Mouse (Mus musculus) kidney, postnatal 0 days (tissue): ENCODE measurements around the gene Ndfip2. TPM values are rescaled to one million over a fixed set of nuclear protein-coding genes. Genes with fewer than 3 reads are reported as not detected.

ENCODE experiments used
- ATAC-seq: fragments of 200-750 bp; cut with Nextera tagmentation; replicated peaks from 2 replicates; pipeline ENCODE4 v1.8.0; 2017; ENCODE audit warnings: low read depth, moderate number of reproducible peaks, moderate TSS enrichment, moderate library complexity; ENCODE audit not compliant: low FRiP score
- DNase-seq: peaks from one replicate; pipeline ENCODE4 v3.0.0-alpha.2; 2016; ENCODE audit warnings: low spot score
- H3K27ac ChIP-seq: fragments of 300-500 bp; sonication (generic); 2 replicates; pipeline ENCODE4 v1.5.1; 2014; ENCODE audit warnings: mild to moderate bottlenecking
- H3K27me3 ChIP-seq: fragments of 300-500 bp; sonication (generic); 2 replicates; pipeline ENCODE4 v1.6.1; 2014; ENCODE audit warnings: low read length, mixed read lengths; ENCODE audit not compliant: insufficient read depth
- H3K36me3 ChIP-seq: fragments of 300-500 bp; sonication (generic); 2 replicates; pipeline ENCODE4 v1.6.1; 2014; ENCODE audit warnings: low read length, mixed read lengths; ENCODE audit not compliant: insufficient read depth
- H3K4me1 ChIP-seq: fragments of 300-500 bp; sonication (generic); replicated peaks from 2 replicates; pipeline ENCODE4 v1.6.1; 2014; ENCODE audit warnings: antibody characterized with exemption, low read length, mixed read lengths; ENCODE audit not compliant: insufficient read depth
- H3K4me2 ChIP-seq: fragments of 300-500 bp; sonication (generic); 2 replicates; pipeline ENCODE4 v1.6.1; 2014; ENCODE audit warnings: mild to moderate bottlenecking, low read length, moderate library complexity, mixed read lengths
- H3K4me3 ChIP-seq: fragments of 300-500 bp; sonication (generic); replicated peaks from 2 replicates; pipeline ENCODE4 v1.5.1; 2014; ENCODE audit warnings: low read depth, low read length
- H3K9ac ChIP-seq: fragments of 300-500 bp; sonication (generic); 2 replicates; pipeline ENCODE4 v1.6.1; 2014; ENCODE audit warnings: low read depth, low read length
- H3K9me3 ChIP-seq: fragments of 300-500 bp; sonication (generic); replicated peaks from 2 replicates; pipeline ENCODE4 v1.6.1; 2016; ENCODE audit warnings: low read length, inconsistent platforms, mixed read lengths
- CTCF ChIP-seq: IDR thresholded peaks from 2 replicates; pipeline ENCODE4 v1.5.1; 2016; ENCODE audit warnings: antibody characterized with exemption, low read depth, mild to moderate bottlenecking, moderate library complexity
- WGBS: fragments of 180-500 bp; shearing (Covaris S2); extraction: QIAGEN DNeasy Blood & Tissue Kit; methylation state at CpG from one replicate; pipeline ENCODE4 v1.1.7; 2014; 5-methylcytosine and 5-hydroxymethylcytosine counted together
- polyA plus RNA-seq: library from polyadenylated mRNA; unstranded; fragments of >200 nt; fragmentation: Nextera tagmentation; extraction: Ambion mirVana; gene quantifications from 2 replicates; pipeline ENCODE4 v1.2.1, GENCODE M21; 2015

Ndfip2 gene
- polyA plus RNA-seq, 1 experiment from 2014 or later = 99.0 TPM

GRCm38 (mm10) chr14:105255620-105256019 is 2.8 kb upstream of the Ndfip2 start:
- peak; percentile 19 for DNase-seq
- no peaks in the 10 kb centered on the region for H3K36me3 ChIP-seq
- no peak for TF ChIP-seq CTCF
- H3K9ac ChIP-seq = no peak overlapping the region
- H3K4me1 ChIP-seq = no peaks in the 10 kb centered on the region
- H3K9me3 ChIP-seq = no peaks in the 10 kb centered on the region
- ATAC-seq = no peak
- no peaks in the 10 kb centered on the region for H3K27me3 ChIP-seq
- no peak overlapping the region for H3K27ac ChIP-seq
- no peak overlapping the region for H3K4me2 ChIP-seq
- no peak overlapping the region for H3K4me3 ChIP-seq
- WGBS = 74% methylated on average over 7 of the region's 7 CpGs

GRCm38 (mm10) chr14:105259035-105259880 is 885 bp downstream of the Ndfip2 start:
- peak; percentile 35 for TF ChIP-seq CTCF
- WGBS = 7% methylated on average over 33 of the region's 34 CpGs
- DNase-seq = peak; percentile 33

GRCm38 (mm10) chr14:105262923-105263322 is 4.5 kb downstream of the Ndfip2 start:
- no peak overlapping the region for H3K4me3 ChIP-seq
- H3K9me3 ChIP-seq = no peaks in the 10 kb centered on the region
- H3K4me1 ChIP-seq = no peaks in the 10 kb centered on the region
- TF ChIP-seq CTCF = no peak
- no peak overlapping the region for H3K9ac ChIP-seq
- no peaks in the 10 kb centered on the region for H3K36me3 ChIP-seq
- ATAC-seq (peak; percentile 51), DNase-seq (no peak)
- peak overlapping the region; percentile 25; the same call in 1 of the 2 replicates for H3K27ac ChIP-seq
- H3K4me2 ChIP-seq = no peak overlapping the region
- H3K27me3 ChIP-seq = no peaks in the 10 kb centered on the region
- WGBS = 53% methylated on average over 5 of the region's 5 CpGs

More at GRCm38 (mm10) chr14:105259035-105259880, 885 bp downstream of the Ndfip2 start:
- Histone ChIP-seq H3K4me1 (no peaks in the 10 kb centered on the region), H3K9ac (peak overlapping the region; percentile 95), H3K4me3 (peak overlapping the region; percentile 95), H3K27me3 (no peaks in the 10 kb centered on the region), H3K36me3 (no peaks in the 10 kb centered on the region), H3K9me3 (no peaks in the 10 kb centered on the region), H3K27ac (peak overlapping the region; percentile 93), H3K4me2 (peak overlapping the region; percentile 77)
- ATAC-seq = peak; percentile 70

DNA sequence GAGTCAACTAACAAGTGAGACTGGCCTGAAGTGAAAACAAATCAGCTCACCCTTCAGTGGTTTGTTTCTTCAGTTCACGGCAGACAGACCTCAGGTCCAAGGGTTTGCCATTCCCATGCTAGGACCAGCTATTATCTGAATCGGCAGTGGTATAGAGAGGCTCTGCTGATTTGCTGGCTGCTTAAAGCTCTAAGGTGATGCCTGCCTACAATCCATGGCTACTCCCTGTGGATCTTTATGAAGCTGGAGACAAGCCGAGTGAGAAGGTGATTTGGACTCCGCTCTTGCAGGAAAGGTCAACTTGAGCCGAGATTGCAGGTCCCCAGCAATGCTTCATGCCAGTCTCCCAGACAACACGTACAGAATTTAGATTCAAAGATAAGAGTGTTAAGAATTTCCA is 8.7 kb downstream of the Ndfip2 start:
- WGBS = 52% methylated on average over 6 of the region's 6 CpGs
- H3K4me1 ChIP-seq = no peaks in the 10 kb centered on the region

DNA sequence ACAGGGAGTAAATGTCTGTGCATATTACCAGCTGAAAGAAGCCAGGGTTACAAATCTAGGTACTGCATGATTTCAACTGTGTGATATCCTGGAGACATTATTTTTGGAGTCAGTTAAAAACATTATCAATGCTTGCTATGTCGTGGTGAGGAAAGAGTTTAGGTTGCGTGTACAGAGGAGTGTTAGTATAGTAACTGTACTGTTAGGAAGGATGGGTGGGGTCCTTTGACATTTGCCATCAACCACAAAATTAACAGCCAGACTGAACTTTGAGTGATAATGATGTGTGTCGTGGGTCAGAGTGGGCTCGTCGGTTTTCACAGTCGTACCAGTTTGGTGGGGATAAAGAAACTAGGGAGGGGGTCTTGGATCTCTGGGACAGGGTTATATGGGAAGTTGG is 13.7 kb downstream of the Ndfip2 start:
- DNase-seq (no peak), ATAC-seq (no peak)
- Histone ChIP-seq H3K9me3 (no peaks in the 10 kb centered on the region), H3K27ac (no peak overlapping the region), H3K4me3 (no peak overlapping the region), H3K27me3 (no peaks in the 10 kb centered on the region), H3K9ac (no peak overlapping the region), H3K4me1 (no peaks in the 10 kb centered on the region), H3K36me3 (no peaks in the 10 kb centered on the region), H3K4me2 (no peak overlapping the region)
- WGBS = 66% methylated on average over 6 of the region's 6 CpGs
- TF ChIP-seq CTCF = no peak

More for the DNA sequence above, 8.7 kb downstream of the Ndfip2 start:
- Histone ChIP-seq H3K9me3 (no peaks in the 10 kb centered on the region), H3K27me3 (no peaks in the 10 kb centered on the region), H3K27ac (no peak overlapping the region), H3K9ac (no peak overlapping the region), H3K4me3 (no peak overlapping the region), H3K36me3 (no peaks in the 10 kb centered on the region), H3K4me2 (no peak overlapping the region)
- TF ChIP-seq CTCF = no peak
- DNase-seq (no peak), ATAC-seq (no peak)

DNA sequence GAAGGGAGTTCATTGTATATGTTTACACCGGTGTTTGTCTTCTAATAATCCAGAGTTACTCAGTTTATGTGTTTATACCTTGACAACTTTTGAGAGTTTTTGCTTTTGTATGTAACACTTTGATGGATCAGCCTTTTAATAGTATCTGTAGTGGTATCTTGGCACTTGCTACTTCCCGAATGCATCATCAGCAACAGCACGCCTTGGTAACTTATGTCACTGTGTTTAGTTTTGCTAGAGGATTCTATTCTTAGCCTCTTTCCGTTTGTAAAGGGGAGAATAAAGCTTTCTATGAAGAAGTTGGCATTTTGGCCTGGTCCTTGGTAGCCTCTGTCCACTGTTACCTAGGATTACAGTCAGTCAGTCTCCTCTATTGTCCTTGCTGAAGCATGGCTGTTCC is 14.2 kb downstream of the Ndfip2 start:
- H3K9ac ChIP-seq = no peak overlapping the region
- H3K27ac ChIP-seq = no peak overlapping the region
- no peak for TF ChIP-seq CTCF
- no peaks in the 10 kb centered on the region for H3K9me3 ChIP-seq
- H3K36me3 ChIP-seq = no peaks in the 10 kb centered on the region
- 79% methylated on average over 4 of the region's 4 CpGs for WGBS
- no peak overlapping the region for H3K4me2 ChIP-seq
- H3K4me3 ChIP-seq = no peak overlapping the region
- no peaks in the 10 kb centered on the region for H3K4me1 ChIP-seq
- no peak for ATAC-seq
- H3K27me3 ChIP-seq = no peaks in the 10 kb centered on the region
- DNase-seq = no peak
